Mouse (Mus musculus) megakaryocyte, embryonic 14.5 days (primary cell): ENCODE data around the gene Myrf.

Experiments
- FLI1 ChIP-seq: IDR thresholded peaks from 2 replicates; pipeline ENCODE4 v1.6.1; 2012; ENCODE audit warnings: low read length, inconsistent platforms, mixed read lengths
- GATA1 ChIP-seq: IDR thresholded peaks from 3 replicates; pipeline ENCODE4 v1.6.1; 2012; ENCODE audit warnings: mixed read lengths, low read length, inconsistent platforms, borderline replicate concordance

DNA sequence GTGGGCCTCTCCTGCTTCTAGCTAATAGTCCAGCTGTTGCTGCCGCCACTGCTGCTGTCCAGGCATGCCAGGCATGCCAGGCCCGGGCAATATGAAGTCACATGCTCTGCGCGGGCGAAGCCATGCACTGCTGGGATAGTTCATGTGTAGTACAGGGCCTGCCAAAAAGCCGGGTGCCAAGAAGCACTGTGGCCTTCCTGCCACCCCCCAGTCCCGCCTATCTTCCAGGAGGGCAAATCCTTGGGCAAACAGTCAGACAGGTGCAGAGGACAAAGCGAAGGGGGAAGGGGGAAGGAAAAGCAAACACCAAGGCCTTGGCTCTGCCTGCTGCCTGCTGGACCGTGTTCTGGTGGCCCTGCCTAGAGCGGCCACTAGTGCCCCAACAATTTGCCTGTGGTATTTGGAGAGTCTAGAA, 45.9 kb upstream of the Myrf start:
- TF ChIP-seq GATA1, result no peak
- no peak for TF ChIP-seq FLI1
